ENCODE assay signal across 8 mouse cellular contexts in genomic region chr2:128211022-128211880, GRCm38 (mm10).
A peak's percentile ranks its signal among the peaks of the same experiment; 100 is the strongest.
DNase-seq lines count a peak whose midpoint lies in the region; ATAC-seq lines count a peak whose summit lies in the region.

No protein-coding gene starts in this region.

- H3K36me3 ChIP-seq in heart, embryonic 11.5 days (ENCODE audit: control insufficient read depth, insufficient read depth, low read length), result no peaks in the 10 kb centered on the region
- H3K36me3 ChIP-seq in forebrain, embryonic 13.5 days (ENCODE audit: poor library complexity, severe bottlenecking), result no peaks in the 10 kb centered on the region
- no peaks in the 10 kb centered on the region for H3K36me3 ChIP-seq in midbrain, embryonic 15.5 days (replicated peaks)

- H3K9ac ChIP-seq in heart, embryonic 11.5 days (ENCODE audit: low read depth, low read length), result 0 out of 2 replicates have a peak overlapping the region, but pooled peaks have one; percentile 43
- 0 out of 2 replicates have a peak overlapping the region, but pooled peaks have one; percentile 2 for H3K9ac ChIP-seq in forebrain, embryonic 13.5 days
- H3K9ac ChIP-seq in midbrain, embryonic 15.5 days, result no peak overlapping the region

- DNase-seq in heart, postnatal 4 days, result no peak
- DNase-seq in large intestine, adult 2 months (ENCODE audit: low read depth, low spot score), result peak; percentile 16
- DNase-seq in gastrocnemius, postnatal 36 days, result no peak
- no peak for DNase-seq in urinary bladder, adult 2 months (ENCODE audit: low spot score)

- peaks cover 18% of the 10 kb centered on the region for H3K4me1 ChIP-seq in heart, embryonic 11.5 days (ENCODE audit: control insufficient read depth, insufficient read depth, low read length)
- peaks cover 24% of the 10 kb centered on the region for H3K4me1 ChIP-seq in forebrain, embryonic 13.5 days
- peaks cover 20% of the 10 kb centered on the region for H3K4me1 ChIP-seq in midbrain, embryonic 15.5 days

- intact Hi-C loops in gastrocnemius, postnatal 36 days (cut with DNase I), result no loop called here

- no peak overlapping the region for H3K4me3 ChIP-seq in heart, embryonic 11.5 days (ENCODE audit: low read depth, low read length)
- no peak overlapping the region for H3K4me3 ChIP-seq in forebrain, embryonic 13.5 days
- no peak overlapping the region for H3K4me3 ChIP-seq in midbrain, embryonic 15.5 days

- 8% methylated on average over 19 of the region's 19 CpGs for WGBS in heart, embryonic 11.5 days (ENCODE audit: insufficient replicate concordance)
- WGBS in forebrain, embryonic 13.5 days, result 12% methylated on average over 19 of the region's 19 CpGs
- WGBS in large intestine, adult 2 months, result 37% methylated on average over 19 of the region's 19 CpGs
- 13% methylated on average over 19 of the region's 19 CpGs for WGBS in midbrain, embryonic 15.5 days

- peak overlapping the region; percentile 57 for H3K4me2 ChIP-seq in heart, embryonic 11.5 days
- H3K4me2 ChIP-seq in forebrain, embryonic 13.5 days, result peak overlapping the region; percentile 21
- peak overlapping the region; percentile 26 for H3K4me2 ChIP-seq in midbrain, embryonic 15.5 days

- peak overlapping the region; percentile 47 for H3K27ac ChIP-seq in heart, embryonic 11.5 days (ENCODE audit: low read depth, low read length)
- no peak overlapping the region for H3K27ac ChIP-seq in forebrain, embryonic 13.5 days
- H3K27ac ChIP-seq in midbrain, embryonic 15.5 days, result 0 out of 2 replicates have a peak overlapping the region, but pooled peaks have one; percentile 13

- H3K27me3 ChIP-seq in heart, embryonic 11.5 days (ENCODE audit: control insufficient read depth, insufficient read depth, low read length), result no peaks in the 10 kb centered on the region
- H3K27me3 ChIP-seq in forebrain, embryonic 13.5 days, result no peaks in the 10 kb centered on the region
- no peaks in the 10 kb centered on the region for H3K27me3 ChIP-seq in midbrain, embryonic 15.5 days (replicated peaks)

- no peaks in the 10 kb centered on the region for H3K9me3 ChIP-seq in heart, embryonic 11.5 days (replicated peaks; ENCODE audit: control insufficient read depth, low read length)
- no peaks in the 10 kb centered on the region for H3K9me3 ChIP-seq in forebrain, embryonic 13.5 days (replicated peaks)
- H3K9me3 ChIP-seq in midbrain, embryonic 15.5 days, result no peaks in the 10 kb centered on the region

- ATAC-seq in heart, embryonic 11.5 days (replicated peaks; ENCODE audit: insufficient number of reproducible peaks, low FRiP score, low TSS enrichment), result peak; percentile 49; the same call in 1 of the 2 replicates
- 0 out of 2 replicates have a peak, but pooled peaks have one; percentile 30 for ATAC-seq in forebrain, embryonic 13.5 days
- peak; percentile 72 for ATAC-seq in midbrain, embryonic 15.5 days (replicated peaks)
- ATAC-seq in activated CD4-positive, CD25-positive, alpha-beta regulatory T cell, adult 4 months, result no peak
